Mouse (Mus musculus) limb, embryonic 11.5 days (tissue): ENCODE measurements around the gene Gpr15. TPM values are rescaled to one million over a fixed set of nuclear protein-coding genes. Genes with fewer than 3 reads are reported as not detected.
A peak's percentile ranks its signal among the peaks of the same experiment; 100 is the strongest.

Experiments
- ATAC-seq: fragments of 200-750 bp; cut with Nextera tagmentation; 2 replicates; pipeline ENCODE4 v1.8.0; 2017; ENCODE audit warnings: low read depth; ENCODE audit not compliant: insufficient number of reproducible peaks, low FRiP score, low TSS enrichment
- DNase-seq: peaks from one replicate; pipeline ENCODE4 v3.0.0-alpha.2; 2015; ENCODE audit warnings: low spot score
- H3K27ac ChIP-seq: fragments of 300-500 bp; sonication (generic); replicated peaks from 2 replicates; pipeline ENCODE4 v1.5.1; 2014; ENCODE audit warnings: low read depth, mild to moderate bottlenecking, low read length
- H3K27me3 ChIP-seq: fragments of 300-500 bp; sonication (generic); 2 replicates; pipeline ENCODE4 v1.6.1; 2014; ENCODE audit warnings: mild to moderate bottlenecking, low read length, mixed read lengths; ENCODE audit not compliant: control insufficient read depth, insufficient read depth
- H3K36me3 ChIP-seq: fragments of 300-500 bp; sonication (generic); 2 replicates; pipeline ENCODE4 v1.6.1; 2014; ENCODE audit warnings: mild to moderate bottlenecking, low read length, moderate library complexity, mixed read lengths; ENCODE audit not compliant: control insufficient read depth, insufficient read depth
- H3K4me1 ChIP-seq: fragments of 300-500 bp; sonication (generic); 2 replicates; pipeline ENCODE4 v1.6.1; 2014; ENCODE audit warnings: low read length, mixed read lengths; ENCODE audit not compliant: control insufficient read depth, insufficient read depth
- H3K4me2 ChIP-seq: fragments of 300-500 bp; sonication (generic); 2 replicates; pipeline ENCODE4 v1.6.1; 2014; ENCODE audit warnings: low read depth, mild to moderate bottlenecking, moderate library complexity; ENCODE audit not compliant: severe bottlenecking
- H3K4me3 ChIP-seq: fragments of 300-500 bp; sonication (generic); 2 replicates; pipeline ENCODE4 v1.5.1; 2014; ENCODE audit warnings: low read depth, low read length
- H3K9ac ChIP-seq: fragments of 300-500 bp; sonication (generic); 2 replicates; pipeline ENCODE4 v1.6.1; 2014; ENCODE audit warnings: mild to moderate bottlenecking, low read length
- H3K9me3 ChIP-seq: fragments of 300-500 bp; sonication (generic); 2 replicates; pipeline ENCODE4 v1.6.1; 2016; ENCODE audit warnings: low read length; ENCODE audit not compliant: control insufficient read depth
- WGBS: fragments of 180-500 bp; shearing (Covaris S2); extraction: QIAGEN DNeasy Blood & Tissue Kit; methylation state at CpG from one replicate; pipeline ENCODE4 v1.1.7; 2014; 5-methylcytosine and 5-hydroxymethylcytosine counted together
- microRNA-seq: library from miRNA; unstranded; fragments of <30 nt; microRNA quantifications from one replicate; pipeline ENCODE4, GENCODE M21; 2016
- polyA plus RNA-seq: library from polyadenylated mRNA; unstranded; fragments of >200 nt; fragmentation: Nextera tagmentation; extraction: Ambion mirVana; gene quantifications from 2 replicates; pipeline ENCODE4 v1.2.1, GENCODE M21; 2014

Gene Gpr15
- polyA plus RNA-seq, 1 experiment from 2014 or later = not detected

- no peak overlapping the region for H3K4me3 ChIP-seq
- DNase-seq (peak; percentile 13), ATAC-seq (no peak)
- WGBS = 90% methylated on average over 13 of the region's 13 CpGs
- no peaks in the 10 kb centered on the region for H3K9me3 ChIP-seq
- no peak overlapping the region for H3K9ac ChIP-seq
- H3K27me3 ChIP-seq = no peaks in the 10 kb centered on the region
- H3K36me3 ChIP-seq = peaks cover 12% of the 10 kb centered on the region; the same call in 1 of the 2 replicates
- H3K4me2 ChIP-seq = no peak overlapping the region
- no peaks in the 10 kb centered on the region for H3K4me1 ChIP-seq
- H3K27ac ChIP-seq = no peak overlapping the region
These were observed 46.5 kb downstream of the Gpr15 start for GRCm38 (mm10) chr16:58672396-58672795.

- Histone ChIP-seq H3K9me3 (no peaks in the 10 kb centered on the region), H3K27ac (no peak overlapping the region), H3K9ac (no peak overlapping the region), H3K4me1 (no peaks in the 10 kb centered on the region), H3K36me3 (peaks cover 12% of the 10 kb centered on the region; the same call in 1 of the 2 replicates), H3K27me3 (no peaks in the 10 kb centered on the region), H3K4me2 (peak overlapping the region; percentile 79; the same call in 1 of the 2 replicates), H3K4me3 (peak overlapping the region; percentile 87)
- WGBS = 75% methylated on average over 8 of the region's 8 CpGs
- ATAC-seq = no peak
- DNase-seq = peak; percentile 1
These were observed 47.5 kb downstream of the Gpr15 start for GRCm38 (mm10) chr16:58671212-58671985.

GRCm38 (mm10) chr16:58670643-58671042, 48.2 kb downstream of the Gpr15 start:
- no peaks in the 10 kb centered on the region for H3K9me3 ChIP-seq
- ATAC-seq (0 out of 2 replicates have a peak, but pooled peaks have one; percentile 17), DNase-seq (no peak)
- H3K4me3 ChIP-seq = peak overlapping the region; percentile 87
- H3K4me1 ChIP-seq = no peaks in the 10 kb centered on the region
- H3K27ac ChIP-seq = no peak overlapping the region; the same call in 1 of the 2 replicates
- peak overlapping the region; percentile 79 for H3K4me2 ChIP-seq
- peaks cover 10% of the 10 kb centered on the region; the same call in 1 of the 2 replicates for H3K36me3 ChIP-seq
- H3K9ac ChIP-seq = peak overlapping the region; percentile 82
- under 1% methylated on average over 25 of the region's 25 CpGs for WGBS
- no peaks in the 10 kb centered on the region for H3K27me3 ChIP-seq

- peak within 1 kb of the TSS; percentile 79 for H3K4me2 ChIP-seq
- H3K4me1 ChIP-seq = no peaks in the 10 kb centered on the region
- peak within 1 kb of the TSS; percentile 82 for H3K9ac ChIP-seq
- peak; percentile 98 for ATAC-seq
- peak within 1 kb of the TSS; percentile 59; the same call in 1 of the 2 replicates for H3K27ac ChIP-seq
- H3K36me3 ChIP-seq = peaks cover 7% of the 10 kb centered on the region; the same call in 1 of the 2 replicates
- no peaks in the 10 kb centered on the region for H3K9me3 ChIP-seq
- peak; percentile 86 for DNase-seq
- under 1% methylated on average over 51 of the region's 51 CpGs for WGBS
- peak within 1 kb of the TSS; percentile 87 for H3K4me3 ChIP-seq
- no peaks in the 10 kb centered on the region for H3K27me3 ChIP-seq
These were observed 48.8 kb downstream of the Gpr15 start, which contains the start of gene Cpox for GRCm38 (mm10) chr16:58669917-58670630. Cpox (plus strand) TSS chr16:58670292.

- H3K9me3 ChIP-seq = no peaks in the 10 kb centered on the region
- no peak overlapping the region for H3K9ac ChIP-seq
- ATAC-seq (no peak), DNase-seq (peak; percentile 19)
- no peak overlapping the region for H3K27ac ChIP-seq
- no peaks in the 10 kb centered on the region for H3K27me3 ChIP-seq
- 70% methylated on average over 5 of the region's 5 CpGs for WGBS
- H3K36me3 ChIP-seq = 0 out of 2 replicates have a peak, but pooled peaks cover 3% of the 10 kb centered on the region
- no peak overlapping the region; the same call in 1 of the 2 replicates for H3K4me2 ChIP-seq
- H3K4me3 ChIP-seq = no peak overlapping the region
- no peaks in the 10 kb centered on the region for H3K4me1 ChIP-seq
These were observed 49.6 kb downstream of the Gpr15 start for GRCm38 (mm10) chr16:58669264-58669663.

GRCm38 (mm10) chr16:58668586-58668985, 50.3 kb downstream of the Gpr15 start:
- Histone ChIP-seq H3K4me3 (no peak overlapping the region), H3K9me3 (no peaks in the 10 kb centered on the region), H3K4me2 (no peak overlapping the region), H3K27me3 (no peaks in the 10 kb centered on the region), H3K9ac (no peak overlapping the region), H3K36me3 (no peaks in the 10 kb centered on the region), H3K4me1 (no peaks in the 10 kb centered on the region), H3K27ac (no peak overlapping the region)
- 85% methylated on average over 3 of the region's 3 CpGs for WGBS
- ATAC-seq (no peak), DNase-seq (peak; percentile 9)

Small RNA genes within 50 kb of the gene (microRNA-seq; reads per million reads assigned to microRNA genes)
- gene Gm27564 = not detected

Other genes starting within 250 kb of the Gpr15 start
- gene St3gal6, start 194.8 kb downstream of the Gpr15 start, polyA plus RNA-seq = 9.7 and 14.0 TPM in 2 replicates
- gene Gm813, start 102.1 kb downstream of the Gpr15 start, polyA plus RNA-seq = not detected in 2 replicates
- gene E330017A01Rik, start 80.3 kb downstream of the Gpr15 start, polyA plus RNA-seq = not detected in 2 replicates
- gene Cpox, start 48.8 kb downstream of the Gpr15 start, polyA plus RNA-seq = 21.9 and 23.5 TPM in 2 replicates
- 126 and 129 TPM in 2 replicates for gene Cldnd1, start 8.8 kb upstream of the Gpr15 start, polyA plus RNA-seq
- not detected in 2 replicates for gene Olfr172, start 44.1 kb upstream of the Gpr15 start, polyA plus RNA-seq
- gene Olfr173, start 81.2 kb upstream of the Gpr15 start, polyA plus RNA-seq = not detected in 2 replicates
- not detected in 2 replicates for gene Olfr175-ps1, start 107.7 kb upstream of the Gpr15 start, polyA plus RNA-seq
- gene Olfr177, start 155.7 kb upstream of the Gpr15 start, polyA plus RNA-seq = not detected in 2 replicates
- not detected in 2 replicates for gene Olfr178, start 173.0 kb upstream of the Gpr15 start, polyA plus RNA-seq
- not detected in 2 replicates for gene Olfr181, start 209.7 kb upstream of the Gpr15 start, polyA plus RNA-seq
- not detected in 2 replicates for gene Olfr180, start 210.3 kb upstream of the Gpr15 start, polyA plus RNA-seq